ENCODE assay signal across 9 mouse cellular contexts in the genomic region with DNA sequence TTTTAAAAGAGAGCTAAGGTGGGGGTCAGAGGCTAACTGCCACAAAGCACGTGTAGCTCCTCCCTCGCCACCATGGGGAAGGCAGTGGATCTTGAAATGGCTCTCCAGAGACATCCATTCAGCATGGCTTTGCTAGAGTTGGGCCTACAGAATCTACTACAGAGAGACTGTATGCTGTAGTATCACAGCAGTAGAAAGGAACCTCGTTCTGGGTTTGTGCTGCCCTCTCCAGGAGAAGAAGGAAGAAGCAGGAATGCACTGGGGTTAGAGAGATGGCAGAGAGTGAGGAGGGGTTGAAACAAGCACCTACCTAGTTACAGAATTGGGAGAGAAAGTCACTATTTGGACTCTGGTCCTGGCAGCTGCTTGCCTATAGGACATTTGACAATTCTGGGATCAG. TPM values are rescaled to one million over a fixed set of nuclear protein-coding genes. Genes with fewer than 3 reads are reported as not detected.
DNase-seq lines count a peak whose midpoint lies in the region; ATAC-seq lines count a peak whose summit lies in the region.
"Had no signal": no experiment of that assay in that cellular context is flagged by ENCODE, and none has a peak within 500 bp of the region (broad histone marks: within the 10 kb centered on the region; RNA-seq: fewer than 3 reads in every experiment).

No protein-coding gene starts in this region.

- peak; percentile 45 for DNase-seq in forebrain, embryonic 14.5 days (ENCODE audit: low spot score)
- no peak for DNase-seq in forebrain, embryonic 10.5 days (ENCODE audit: extremely low spot score, low spot score)
- DNase-seq in right cerebral cortex, adult 18-20 months = peak; percentile 70
- DNase-seq in right cerebral cortex, postnatal 36 days (ENCODE audit: low spot score in 2 of 2) = no peak
- peak; percentile 45 for DNase-seq in embryo, embryonic 10 days (ENCODE audit: low spot score)
- DNase-seq in kidney, postnatal 14 days = peak; percentile 30
- peak; percentile 15 for DNase-seq in mesoderm, embryonic 11.5 days (ENCODE audit: low read depth, low spot score)
- no peak for DNase-seq in yolk sac, embryonic 10.5 days (ENCODE audit: low spot score)

- no peak overlapping the region for H3K4me3 ChIP-seq in forebrain, embryonic 14.5 days (ENCODE audit: low read depth, low read length)
- no peak overlapping the region for H3K4me3 ChIP-seq in forebrain, embryonic 10.5 days
- H3K4me3 ChIP-seq: myocyte had no signal

- no peak for ATAC-seq in forebrain, embryonic 14.5 days

- H3K4me1 ChIP-seq in forebrain, embryonic 14.5 days (ENCODE audit: control insufficient read depth, insufficient read depth, low read length) = no peaks in the 10 kb centered on the region
- no peaks in the 10 kb centered on the region for H3K4me1 ChIP-seq in forebrain, embryonic 10.5 days

- no peak overlapping the region for H3K27ac ChIP-seq in forebrain, embryonic 14.5 days (ENCODE audit: low read depth, low read length)
- no peak overlapping the region for H3K27ac ChIP-seq in forebrain, embryonic 10.5 days

- H3K9me3 ChIP-seq in forebrain, embryonic 14.5 days (replicated peaks; ENCODE audit: control insufficient read depth, low read length) = no peaks in the 10 kb centered on the region
- no peaks in the 10 kb centered on the region for H3K9me3 ChIP-seq in forebrain, embryonic 10.5 days

- H3K27me3 ChIP-seq in forebrain, embryonic 14.5 days (replicated peaks; ENCODE audit: control insufficient read depth, insufficient read depth, low read length) = no peaks in the 10 kb centered on the region
- no peaks in the 10 kb centered on the region for H3K27me3 ChIP-seq in forebrain, embryonic 10.5 days (ENCODE audit: poor library complexity, severe bottlenecking)

- no peaks in the 10 kb centered on the region for H3K36me3 ChIP-seq in forebrain, embryonic 14.5 days (ENCODE audit: control insufficient read depth, insufficient read depth, low read length)
- H3K36me3 ChIP-seq in forebrain, embryonic 10.5 days (replicated peaks) = no peaks in the 10 kb centered on the region

- H3K9ac ChIP-seq in forebrain, embryonic 14.5 days (ENCODE audit: low read length) = no peak overlapping the region

- WGBS in forebrain, embryonic 14.5 days = 35% methylated on average over 3 of the region's 3 CpGs
- 31% methylated on average over 3 of the region's 3 CpGs for WGBS in forebrain, embryonic 10.5 days

- H3K4me2 ChIP-seq in forebrain, embryonic 14.5 days (ENCODE audit: low read length) = no peak overlapping the region

RNA-seq across cellular contexts. Expression of a gene that starts 34.0 kb away (rescaled TPM):
- polyA plus RNA-seq in forebrain, embryonic 14.5 days (2014; fragmentation: Nextera tagmentation; extraction: Ambion mirVana) = 13.2 and 14.2 TPM in 2 replicates
- polyA plus RNA-seq in forebrain, embryonic 10.5 days (2016; fragmentation: Nextera tagmentation; extraction: Ambion mirVana) = 7.7 and 8.0 TPM in 2 replicates

Comparison
In these comparisons a context has a peak if more than half of its experiments do, and no peak if none do; other contexts are left out.
1. DNase-seq: peak in forebrain, embryonic 14.5 days (single experiment), right cerebral cortex, adult 18-20 months (single experiment), embryo, embryonic 10 days (single experiment), kidney, postnatal 14 days (single experiment) and mesoderm, embryonic 11.5 days (single experiment); none in forebrain, embryonic 10.5 days (single experiment), right cerebral cortex, postnatal 36 days (0 of 2) and yolk sac, embryonic 10.5 days (single experiment).